Mouse (Mus musculus) CH12.LX (cell line): ENCODE measurements around the gene Acvrl1. TPM values are rescaled to one million over a fixed set of nuclear protein-coding genes. Genes with fewer than 3 reads are reported as not detected.
A peak's percentile ranks its signal among the peaks of the same experiment; 100 is the strongest.

Experiments used
- DNase-seq: peaks from one replicate; pipeline ENCODE4 v3.0.0-alpha.2; 2013; ENCODE audit errors: extremely low read depth
- H3K27ac ChIP-seq: 2 replicates; pipeline ENCODE4 v1.5.1; 2012; ENCODE audit warnings: low read depth, mild to moderate bottlenecking, control low read depth, moderate library complexity; ENCODE audit not compliant: insufficient read depth
- H3K27me3 ChIP-seq: replicated peaks from 2 replicates; pipeline ENCODE3; 2012; ENCODE audit warnings: inconsistent platforms
- H3K36me3 ChIP-seq, 2 experiments: replicated peaks in 1 of 2; 2 replicates each; pipeline versions ENCODE3 to v1.6.1; 2012; ENCODE audit warnings: inconsistent platforms in 1 of 2, low read length in 1 of 2, mild to moderate bottlenecking in 1 of 2, mixed read lengths in 1 of 2, moderate library complexity in 1 of 2; ENCODE audit not compliant: control insufficient read depth in 1 of 2, insufficient read depth in 1 of 2
- H3K4me1 ChIP-seq, 2 experiments: 2 replicates each; pipeline ENCODE4 v1.6.1; 2012; ENCODE audit warnings: inconsistent platforms in 1 of 2, moderate library complexity in 1 of 2; ENCODE audit not compliant: insufficient read depth in 2 of 2, control insufficient read depth in 1 of 2
- H3K4me2 ChIP-seq: 2 replicates; pipeline ENCODE4 v1.6.1; 2012; ENCODE audit warnings: low read depth, mild to moderate bottlenecking, control low read depth; ENCODE audit not compliant: poor library complexity, insufficient read depth, severe bottlenecking
- H3K4me3 ChIP-seq, 3 experiments: fragments of 150-350 bp in 1 of 3; sonication (generic) in 1 of 3; replicated peaks in 1 of 3; 2 replicates each; pipeline versions ENCODE3 to v1.5.1; 2011 to 2012; ENCODE audit warnings: low read depth in 2 of 3, low read length in 2 of 3, mild to moderate bottlenecking in 2 of 3, moderate library complexity in 2 of 3, control low read depth in 1 of 3, improper control_type of control experiment in 1 of 3, inconsistent platforms in 1 of 3, mixed read lengths in 1 of 3; ENCODE audit not compliant: poor library complexity in 1 of 3
- H3K79me2 ChIP-seq: replicated peaks from 2 replicates; pipeline ENCODE4 v1.6.1; 2012; ENCODE audit warnings: mild to moderate bottlenecking, moderate library complexity; ENCODE audit not compliant: control insufficient read depth, poor library complexity, insufficient read depth, severe bottlenecking; ENCODE audit errors: extremely low read depth
- H3K9ac ChIP-seq: 2 replicates; pipeline ENCODE4 v1.6.1; 2012; ENCODE audit warnings: low read depth, mild to moderate bottlenecking, control low read depth, moderate library complexity; ENCODE audit not compliant: insufficient read depth
- H3K9me3 ChIP-seq: replicated peaks from 2 replicates; pipeline ENCODE3; 2012; ENCODE audit warnings: low read length, inconsistent platforms, mixed read lengths
- BHLHE40 ChIP-seq: IDR thresholded peaks from 2 replicates; pipeline ENCODE4 v1.6.1; 2011; ENCODE audit warnings: mild to moderate bottlenecking, low read depth, low read length, improper control_type of control experiment
- CHD1 ChIP-seq: IDR thresholded peaks from 2 replicates; pipeline ENCODE4 v1.6.1; 2012; ENCODE audit warnings: low read depth, low read length, improper control_type of control experiment, inconsistent platforms
- E2F4 ChIP-seq: IDR thresholded peaks from 2 replicates; pipeline ENCODE4 v1.6.1; 2011; ENCODE audit warnings: low read depth, low read length, improper control_type of control experiment; ENCODE audit not compliant: insufficient replicate concordance
- ELF1 ChIP-seq: IDR thresholded peaks from 2 replicates; pipeline ENCODE4 v1.6.1; 2014; ENCODE audit warnings: low read depth, mild to moderate bottlenecking, inconsistent platforms, low read length, improper control_type of control experiment
- EP300 ChIP-seq: IDR thresholded peaks from 2 replicates; pipeline ENCODE4 v1.6.1; 2011; ENCODE audit warnings: low read length, improper control_type of control experiment
- ETS1 ChIP-seq: conservative IDR thresholded peaks from 2 replicates; pipeline ENCODE4 v1.6.1; 2012; ENCODE audit warnings: low read depth, mild to moderate bottlenecking, inconsistent platforms, low read length, improper control_type of control experiment, moderate library complexity
- HCFC1 ChIP-seq: IDR thresholded peaks from 2 replicates; pipeline ENCODE4 v1.6.1; 2012; ENCODE audit warnings: low read depth, mild to moderate bottlenecking, inconsistent platforms, low read length, improper control_type of control experiment
- IRF4 ChIP-seq: IDR thresholded peaks from 2 replicates; pipeline ENCODE4 v1.6.1; 2014; ENCODE audit warnings: low read depth, mild to moderate bottlenecking, inconsistent platforms, low read length, improper control_type of control experiment
- JUND ChIP-seq: conservative IDR thresholded peaks from 2 replicates; pipeline ENCODE4 v1.6.1; 2011; ENCODE audit warnings: low read depth, low read length, improper control_type of control experiment
- KAT2A ChIP-seq: IDR thresholded peaks from 2 replicates; pipeline ENCODE4 v1.6.1; 2012; ENCODE audit warnings: low read length, improper control_type of control experiment, inconsistent platforms; ENCODE audit not compliant: insufficient replicate concordance
- MAZ ChIP-seq: IDR thresholded peaks from 2 replicates; pipeline ENCODE4 v1.6.1; 2012; ENCODE audit warnings: low read depth, mild to moderate bottlenecking, inconsistent platforms, low read length, improper control_type of control experiment, moderate library complexity
- MEF2A ChIP-seq: IDR thresholded peaks from 2 replicates; pipeline ENCODE4 v1.6.1; 2014; ENCODE audit warnings: low read depth, mild to moderate bottlenecking, inconsistent platforms, low read length, improper control_type of control experiment, borderline replicate concordance
- MXI1 ChIP-seq: IDR thresholded peaks from 2 replicates; pipeline ENCODE4 v1.6.1; 2011; ENCODE audit warnings: mild to moderate bottlenecking, low read depth, low read length, improper control_type of control experiment
- NELFE ChIP-seq: IDR thresholded peaks from 2 replicates; pipeline ENCODE4 v1.6.1; 2011; ENCODE audit warnings: low read depth, low read length, improper control_type of control experiment
- NRF1 ChIP-seq: IDR thresholded peaks from 2 replicates; pipeline ENCODE4 v1.6.1; 2014; ENCODE audit warnings: low read depth, mild to moderate bottlenecking, inconsistent platforms, low read length, improper control_type of control experiment, moderate library complexity
- PAX5 ChIP-seq: IDR thresholded peaks from 2 replicates; pipeline ENCODE4 v1.6.1; 2012; ENCODE audit warnings: low read length, inconsistent platforms, mixed read lengths
- POLR2A ChIP-seq: IDR thresholded peaks from 2 replicates; pipeline ENCODE4 v1.6.1; 2011; ENCODE audit warnings: low read depth, mild to moderate bottlenecking, improper control_type of control experiment, low read length
- POLR2AphosphoS2 ChIP-seq: IDR thresholded peaks from 2 replicates; pipeline ENCODE4 v1.6.1; 2011; ENCODE audit warnings: low read depth, low read length, improper control_type of control experiment
- RAD21 ChIP-seq: IDR thresholded peaks from 2 replicates; pipeline ENCODE4 v1.6.1; 2011; ENCODE audit warnings: low read depth, mild to moderate bottlenecking, low read length, improper control_type of control experiment, moderate library complexity
- RCOR1 ChIP-seq: conservative IDR thresholded peaks from 2 replicates; pipeline ENCODE4 v1.6.1; 2012; ENCODE audit warnings: low read depth, mild to moderate bottlenecking, inconsistent platforms, low read length, improper control_type of control experiment
- SIN3A ChIP-seq: IDR thresholded peaks from 2 replicates; pipeline ENCODE4 v1.6.1; 2012; ENCODE audit warnings: low read length, improper control_type of control experiment, inconsistent platforms
- SMC3 ChIP-seq: IDR thresholded peaks from 2 replicates; pipeline ENCODE4 v1.6.1; 2011; ENCODE audit warnings: low read depth, low read length, improper control_type of control experiment
- TCF12 ChIP-seq: IDR thresholded peaks from 2 replicates; pipeline ENCODE4 v1.6.1; 2014; ENCODE audit warnings: low read depth, mild to moderate bottlenecking, inconsistent platforms, low read length, improper control_type of control experiment
- UBTF ChIP-seq: IDR thresholded peaks from 2 replicates; pipeline ENCODE4 v1.6.1; 2012; ENCODE audit warnings: low read depth, mild to moderate bottlenecking, inconsistent platforms, low read length, improper control_type of control experiment, moderate library complexity
- USF1 ChIP-seq: IDR thresholded peaks from 2 replicates; pipeline ENCODE4 v1.6.1; 2014; ENCODE audit warnings: low read depth, mild to moderate bottlenecking, inconsistent platforms, low read length, improper control_type of control experiment
- USF2 ChIP-seq: conservative IDR thresholded peaks from 2 replicates; pipeline ENCODE4 v1.6.1; 2011; ENCODE audit warnings: low read depth, low read length, improper control_type of control experiment
- ZKSCAN1 ChIP-seq: IDR thresholded peaks from 2 replicates; pipeline ENCODE4 v1.6.1; 2012; ENCODE audit warnings: low read depth, inconsistent platforms, low read length, improper control_type of control experiment, borderline replicate concordance
- ZNF384 ChIP-seq: IDR thresholded peaks from 2 replicates; pipeline ENCODE4 v1.6.1; 2012; ENCODE audit warnings: low read depth, low read length, improper control_type of control experiment, inconsistent platforms
- dilution Hi-C: fragments of 300-500 bp; cut with MboI; formaldehyde crosslinking; loops from 2 replicates; pipeline ENCODE4 v1.14.3; 2020; ENCODE audit warnings: low sequenced_read_pairs; ENCODE audit not compliant: extremely low pct_unique_long_range_greater_than_20kb, extremely low pct_ligation_motif_present
- in situ Hi-C: fragments of 300-500 bp; cut with MboI; formaldehyde crosslinking; loops from 3 replicates; pipeline ENCODE4 v1.14.3; 2019; ENCODE audit warnings: low sequenced_read_pairs, low pct_ligation_motif_present, low pct_unique_long_range_greater_than_20kb, mixed read lengths
- polyA plus RNA-seq: library from polyadenylated mRNA; unstranded; fragments of >175 nt; gene quantifications from 2 replicates; pipeline ENCODE4 v1.2.1, GENCODE M21; 2012; ENCODE audit warnings: low read depth; ENCODE audit not compliant: insufficient read length
- total RNA-seq, 2 experiments: library from RNA; depleted of rRNA; stranded (reverse); fragments of 300-350 nt in 1 of 2; fragments of >200 nt in 1 of 2; gene quantifications; 2 replicates each; pipeline ENCODE4 v1.2.3; 2012 to 2014

Gene Acvrl1
- total and polyA plus RNA-seq, 3 experiments, result 4.0 to 9.5 (median 5.2) TPM

- Histone ChIP-seq H3K9ac (peak within 1 kb of the TSS; percentile 91), H3K4me2 (peak within 1 kb of the TSS; percentile 77), H3K79me2 (no peaks in the 10 kb centered on the region), H3K27me3 (peaks cover 42% of the 10 kb centered on the region), H3K4me1 (peaks cover 15 to 16% of the 10 kb centered on the region in 2 experiments), H3K4me3 (peak within 1 kb of the TSS; percentile 51 to 75 (median 61)), H3K36me3 (no peaks in the 10 kb centered on the region), H3K9me3 (no peaks in the 10 kb centered on the region), H3K27ac (no peak within 1 kb of the TSS)
- TF ChIP-seq NRF1 (peak; percentile 76), EP300 (no peak), PAX5 (no peak), CHD1 (no peak), E2F4 (no peak), ZKSCAN1 (no peak), NELFE (peak; percentile 61), IRF4 (peak; percentile 32; the same call in 1 of the 2 replicates), UBTF (peak; percentile 86), RCOR1 (no peak), KAT2A (no peak), ETS1 (no peak), MAZ (peak; percentile 65; the same call in 1 of the 2 replicates), HCFC1 (no peak; the same call in 1 of the 2 replicates), SIN3A (peak; percentile 59; the same call in 1 of the 2 replicates), RAD21 (no peak; the same call in 1 of the 2 replicates), TCF12 (peak; percentile 74), POLR2AphosphoS2 (no peak), MXI1 (peak; percentile 44), ZNF384 (no peak), USF1 (no peak), JUND (no peak), POLR2A (peak; percentile 66), BHLHE40 (peak; percentile 87), USF2 (no peak), MEF2A (peak; percentile 46; the same call in 1 of the 2 replicates), ELF1 (peak; percentile 18; the same call in 1 of the 2 replicates), SMC3 (0 out of 2 replicates have a peak, but pooled peaks have one; percentile 2)
- dilution Hi-C loops, result no loop called here
- in situ Hi-C loops, result no loop called here
- peak; percentile 78 for DNase-seq
Measured at GRCm38 (mm10) chr15:101173421-101174211, 45.3 kb downstream of the Acvrl1 start, which contains the start of gene Acvr1b. Acvr1b (plus strand) TSS chr15:101174067.
